Mouse (Mus musculus): ENCODE results near the gene Rslcan18.
A peak's percentile ranks its signal among the peaks of the same experiment; 100 is the strongest.

DNA sequence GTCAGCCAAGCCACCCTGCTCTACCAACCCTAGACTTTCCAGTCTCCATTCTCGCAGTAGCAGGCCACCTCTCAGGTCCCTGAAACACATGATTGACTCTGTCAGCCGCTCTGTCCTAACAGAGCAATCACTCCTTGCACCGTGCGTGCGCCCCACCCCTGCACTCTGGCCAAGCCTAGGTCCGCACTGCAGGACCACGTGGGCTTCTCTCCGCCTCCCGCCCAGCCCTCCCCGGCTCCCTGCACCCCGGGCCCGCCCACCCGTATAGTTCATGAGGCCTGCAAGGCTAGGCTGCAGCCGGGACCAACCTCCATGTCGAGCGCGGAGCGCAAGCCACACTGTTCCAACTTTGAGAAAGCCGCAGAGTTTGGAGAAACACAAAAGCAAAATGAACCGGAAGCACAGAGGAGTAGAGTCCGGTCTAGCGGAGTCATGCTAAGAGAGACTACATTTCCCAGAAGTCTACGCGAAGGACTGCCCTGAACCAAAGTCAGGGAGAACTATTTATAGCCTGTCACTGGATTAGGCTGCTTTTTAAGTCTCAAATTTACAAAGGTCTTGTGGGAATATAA, 34.8 kb downstream of the Rslcan18 start:
- TF ChIP-seq CTCF (IDR thresholded peaks at IDR 0.05; ENCODE audit: control insufficient read depth, insufficient read depth, insufficient replicate concordance, low read depth, low read length): no peak
- TF ChIP-seq POLR2A (IDR thresholded peaks at IDR 0.05; ENCODE audit: control insufficient read depth, low read depth, low read length): peak; percentile 67; the same call in 1 of the 2 replicates

Data from testis, adult 2 months (tissue).